Mouse (Mus musculus) T-helper 17 cell (primary cell): ENCODE results near the gene Polh.

Source experiments
- in situ Hi-C, 2 experiments: fragments of 300-600 bp; cut with MboI, MseI; formaldehyde crosslinking; loops; 1 replicate in 1 of 2; 2 replicates in 1 of 2; pipeline ENCODE4 v1.15.1; 2025; ENCODE audit warnings: high pct_unique_total_duplicates in 2 of 2

The Polh gene

DNA sequence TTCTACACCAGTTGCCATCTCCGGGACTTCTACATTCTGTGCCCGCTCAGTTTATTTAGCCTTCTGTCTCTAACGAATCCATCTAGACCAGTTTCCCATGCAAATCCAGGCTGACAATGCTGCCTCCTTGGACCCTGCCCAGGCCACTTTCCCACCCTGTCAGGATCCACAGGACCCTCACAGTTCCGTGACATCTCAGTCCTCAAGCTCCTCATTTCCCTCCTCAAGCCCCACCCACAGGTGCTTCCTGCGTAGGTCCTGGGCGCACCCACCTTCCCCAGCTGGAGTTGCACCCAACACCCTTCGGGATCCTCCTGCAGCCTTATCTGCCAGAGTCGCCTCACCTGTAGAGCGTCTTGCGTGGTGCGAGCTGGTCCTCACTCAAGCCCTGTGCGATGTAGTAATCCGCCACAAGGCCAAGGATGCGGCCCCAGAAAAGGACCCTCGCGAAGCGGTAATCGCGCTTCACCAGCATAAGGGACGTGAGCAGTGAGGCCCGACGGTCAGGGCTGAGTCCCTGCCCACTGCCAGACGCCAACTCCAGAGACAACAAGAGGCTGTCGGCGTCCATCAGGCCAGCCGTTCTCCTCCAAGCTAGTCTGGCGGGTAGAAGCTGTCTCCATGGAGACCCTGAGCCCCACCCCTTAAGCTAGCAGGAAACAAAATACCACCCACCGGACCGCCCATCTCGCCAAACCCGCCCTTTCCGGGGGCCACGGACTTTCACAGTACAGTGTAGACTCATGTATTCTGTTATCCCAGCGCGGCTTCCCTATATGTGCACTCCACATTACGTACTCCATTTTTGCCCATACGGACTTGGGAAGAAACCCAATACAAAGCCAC lies 58.6 kb downstream of the Polh start, which contains the start of gene Rsph9:
Rsph9 (minus strand) TSS at position 639 of the 846 bp plus-strand sequence.
- in situ Hi-C loops: no loop called here

DNA sequence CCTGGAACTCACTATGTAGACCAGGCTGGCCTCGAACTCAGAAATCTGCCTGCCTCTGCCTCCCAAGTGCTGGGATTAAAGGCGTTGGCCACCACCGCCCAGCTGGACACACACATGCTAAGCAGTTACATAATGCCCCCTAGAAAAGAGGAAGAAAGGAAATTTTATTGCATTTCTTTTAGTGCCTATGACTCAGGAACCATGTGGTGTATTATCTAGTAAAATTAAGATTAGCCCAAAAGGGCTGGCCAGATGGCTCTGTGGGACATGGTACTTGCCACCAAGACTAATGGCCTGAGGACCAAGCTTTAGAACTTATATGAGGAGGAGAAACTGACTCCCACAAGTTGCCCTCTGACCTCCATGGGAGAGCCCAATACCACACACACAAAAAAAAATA lies 62.6 kb downstream of the Polh start:
- in situ Hi-C loops: no loop called here

DNA sequence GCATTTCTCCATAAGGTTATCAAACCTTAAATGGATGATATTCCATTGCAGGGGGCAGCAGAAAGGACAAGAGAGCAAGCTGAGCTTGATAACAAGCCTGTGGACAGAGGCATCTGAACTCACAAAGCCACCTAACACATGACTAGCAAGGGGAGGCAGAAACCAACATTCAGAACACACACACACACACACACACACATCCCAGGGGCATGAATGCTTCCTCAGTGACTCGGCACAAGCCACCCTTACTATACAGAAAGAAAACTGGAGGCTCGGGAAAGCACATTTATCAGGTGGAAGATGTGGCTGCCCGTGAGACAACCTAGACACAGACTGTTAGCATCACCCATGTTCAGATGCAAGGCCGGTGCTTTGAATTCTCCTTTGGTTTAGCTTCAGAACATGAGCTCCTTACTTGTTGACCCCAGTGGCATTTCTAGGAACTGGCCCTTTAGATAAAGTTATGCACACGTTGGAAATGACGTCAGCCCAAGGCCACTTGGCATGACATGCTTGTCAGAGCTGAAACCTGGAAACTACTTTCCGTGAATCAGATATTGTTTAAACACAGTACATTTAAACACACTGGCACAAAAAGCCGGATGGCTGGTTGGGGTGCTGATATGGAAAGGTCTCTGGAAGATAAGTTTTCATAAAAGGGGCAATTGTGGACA lies 63.7 kb downstream of the Polh start:
- in situ Hi-C loops: no loop called here

DNA sequence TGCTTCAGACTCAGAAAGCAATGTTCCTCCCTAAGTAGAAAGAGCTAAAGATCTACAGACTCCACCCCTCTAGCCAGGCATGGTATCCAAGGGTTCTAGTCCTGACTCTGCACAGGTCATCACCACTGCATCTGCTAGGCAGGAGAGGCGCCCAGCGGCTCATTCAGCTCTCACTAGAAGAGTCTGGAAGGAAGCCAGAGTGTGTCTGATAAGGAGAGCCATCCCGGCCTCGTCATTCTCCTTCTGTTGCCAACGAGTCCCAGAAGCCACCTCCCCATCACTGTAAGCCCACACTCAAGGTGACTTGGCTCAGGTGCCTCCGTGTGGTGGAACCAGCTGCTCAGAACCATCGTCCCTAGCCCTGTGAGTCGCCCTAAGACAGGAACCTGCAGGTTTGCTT lies 69.6 kb downstream of the Polh start:
- in situ Hi-C loops: loop anchor here (5.0 kb wide), 2 partner anchors 401 to 406 kb away; partner anchors contain the start of gene 1600014C23Rik (in 1 of the 2)

DNA sequence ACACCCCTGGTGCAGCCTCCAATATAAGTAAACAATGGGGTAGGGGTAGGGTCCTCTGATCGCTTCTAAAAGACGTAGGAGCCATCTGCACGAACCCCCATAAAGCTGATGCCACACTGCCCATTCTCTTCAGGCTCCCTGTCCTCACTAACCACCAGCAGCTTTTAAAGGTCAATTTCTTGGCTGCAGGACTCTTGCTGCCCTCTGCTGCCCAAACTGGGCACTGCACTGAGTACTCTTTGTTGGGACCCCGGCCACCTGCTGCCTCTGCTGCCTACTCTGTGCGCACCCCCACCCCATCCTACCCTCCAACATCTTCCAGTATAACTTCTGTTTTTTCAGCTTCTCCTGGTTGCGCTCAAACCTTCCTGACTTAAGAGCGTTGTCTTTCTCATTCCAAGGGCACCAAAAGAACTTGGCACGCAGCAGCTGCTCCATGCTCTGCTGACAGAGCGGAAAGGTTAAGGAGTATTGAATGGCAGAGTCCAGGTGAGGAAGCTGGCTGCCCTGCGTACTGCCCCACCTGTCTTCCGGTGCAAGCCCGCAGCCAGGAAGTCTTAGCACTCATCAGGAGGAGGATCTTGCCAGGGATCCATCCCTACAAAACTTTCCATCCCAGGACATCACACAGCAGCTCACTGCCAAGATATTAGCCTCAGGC lies 70.3 kb downstream of the Polh start:
- in situ Hi-C loops: loop anchor here (5.0 kb wide), 2 partner anchors 400 to 405 kb away; partner anchors contain the start of gene 1600014C23Rik (in 1 of the 2)

DNA sequence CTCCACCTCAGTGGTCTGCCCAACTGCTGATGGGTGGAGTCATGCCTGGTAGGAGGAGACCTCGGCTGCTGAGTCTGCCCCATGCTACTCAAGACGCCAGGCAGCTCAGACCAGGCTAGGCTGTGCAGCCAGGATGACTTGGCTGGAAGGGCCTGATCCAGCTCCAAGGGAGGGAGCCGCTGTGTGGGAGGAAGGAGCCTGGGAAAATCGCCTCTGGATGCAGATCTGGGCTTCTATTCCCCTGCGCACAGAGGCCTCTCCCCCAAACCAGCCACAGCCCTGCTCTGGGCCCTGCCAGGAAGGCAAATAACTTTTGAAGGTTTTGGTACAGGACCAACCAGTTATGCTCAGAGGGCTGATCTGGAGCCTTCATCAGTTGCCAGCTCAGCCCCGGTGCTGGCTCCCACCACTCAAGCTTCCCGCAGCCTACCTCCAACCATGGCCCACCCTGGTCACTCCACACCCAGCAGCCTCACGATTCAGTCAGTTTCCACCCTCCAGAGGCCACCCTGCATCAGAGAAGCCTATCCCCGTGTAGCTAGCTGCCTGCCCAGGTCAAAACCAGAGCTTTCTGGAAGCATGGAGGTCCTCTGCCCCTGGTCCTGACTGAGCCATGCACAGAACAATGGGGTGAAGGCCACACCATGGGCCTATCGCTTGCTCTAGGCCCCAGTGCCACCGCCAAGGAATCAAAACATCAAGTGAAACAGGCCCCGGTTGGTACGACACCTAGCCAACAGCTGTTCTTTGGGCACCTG lies 72.5 kb downstream of the Polh start:
- in situ Hi-C loops: loop anchor here (5.0 kb wide), 2 partner anchors 398 to 403 kb away; partner anchors contain the start of gene 1600014C23Rik (in 1 of the 2)

DNA sequence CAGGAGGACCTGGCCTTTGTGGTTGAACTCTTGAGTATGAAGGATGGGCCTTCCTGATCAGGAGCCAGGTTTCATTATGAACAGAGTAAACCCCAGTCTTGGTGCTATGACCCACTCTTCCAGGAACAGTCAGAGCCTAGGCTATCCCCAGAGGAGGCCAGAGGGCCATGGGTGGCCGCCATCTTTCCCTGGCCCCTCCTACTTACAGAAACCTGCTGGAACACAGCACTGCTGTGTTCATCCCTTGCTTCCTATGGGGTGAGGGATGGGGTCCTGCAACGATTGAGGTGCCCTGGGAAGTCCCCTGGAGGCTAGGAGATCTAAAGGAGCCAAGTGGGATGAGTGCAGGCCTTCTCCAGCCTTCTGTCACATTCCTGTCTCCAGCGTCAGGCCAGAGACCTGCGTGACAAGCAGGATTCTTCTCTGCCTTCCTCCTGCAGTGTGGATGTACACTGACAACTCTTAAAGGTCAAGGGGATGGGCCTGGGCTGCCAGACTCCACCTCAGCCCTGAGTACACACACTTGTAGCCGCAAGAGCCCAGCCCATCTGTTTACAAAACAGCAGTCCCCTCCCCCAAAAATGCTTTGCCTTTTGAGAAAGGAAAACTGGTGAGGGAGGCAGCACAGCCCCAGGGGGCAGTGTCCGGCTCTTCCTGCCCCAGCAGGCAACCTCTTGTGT lies 74.5 kb downstream of the Polh start:
- in situ Hi-C loops: no loop called here

DNA sequence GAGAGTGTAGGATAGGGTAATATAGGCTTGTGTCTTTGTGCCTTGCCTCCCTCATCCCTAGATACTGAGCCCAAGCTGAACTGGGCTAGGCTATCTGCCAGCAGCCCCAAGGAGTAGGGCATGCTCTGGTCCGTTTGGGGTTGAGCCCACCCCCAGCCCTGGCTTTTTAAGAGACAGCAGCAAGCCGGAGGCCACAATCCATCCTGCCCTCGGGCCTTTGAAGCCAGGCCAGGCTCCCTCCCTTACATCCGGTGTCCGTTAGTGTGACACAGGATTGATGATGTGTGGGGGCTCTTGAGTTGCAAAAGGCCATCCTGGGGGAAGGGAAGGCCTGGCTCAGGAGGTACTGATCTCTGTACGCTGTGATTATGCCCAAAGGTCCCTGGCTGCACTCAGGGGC lies 75.8 kb downstream of the Polh start:
- in situ Hi-C loops: no loop called here

DNA sequence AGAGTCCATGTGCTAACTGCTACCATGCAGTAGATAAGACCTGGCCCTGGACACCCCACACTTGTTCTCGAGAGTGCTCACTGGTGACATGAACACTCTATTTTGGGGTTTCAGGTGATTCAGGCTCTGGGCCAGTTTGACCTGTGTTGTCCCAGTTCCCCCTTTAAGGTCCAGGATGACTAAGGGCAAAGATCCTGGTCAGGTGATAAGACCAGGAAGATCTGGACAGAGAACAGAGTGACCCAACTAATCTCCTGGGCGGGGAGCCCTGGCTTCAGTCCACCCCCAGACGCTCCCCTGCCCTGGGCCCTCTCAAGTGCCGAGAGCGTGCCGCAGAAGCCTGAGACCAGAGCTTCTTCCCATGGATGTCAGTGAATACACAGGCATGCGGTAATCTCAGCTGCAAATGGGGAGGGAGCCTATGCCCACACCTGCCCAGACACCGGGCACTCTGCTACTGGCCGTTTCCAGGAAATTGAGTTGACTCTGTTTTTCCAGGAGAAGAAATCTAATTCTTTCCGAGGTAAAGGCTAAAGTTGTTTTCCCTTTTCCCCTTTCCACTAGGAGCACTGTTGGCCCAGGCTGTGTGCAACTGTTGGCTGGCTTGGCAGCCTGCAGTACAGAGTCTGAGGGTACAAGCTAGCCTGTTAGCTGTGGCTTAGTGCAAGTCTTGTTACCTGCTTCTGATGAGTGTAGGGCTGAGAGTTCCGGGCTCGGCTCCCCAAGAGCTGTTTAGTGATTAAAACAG lies 78.3 kb downstream of the Polh start:
- in situ Hi-C loops: no loop called here

DNA sequence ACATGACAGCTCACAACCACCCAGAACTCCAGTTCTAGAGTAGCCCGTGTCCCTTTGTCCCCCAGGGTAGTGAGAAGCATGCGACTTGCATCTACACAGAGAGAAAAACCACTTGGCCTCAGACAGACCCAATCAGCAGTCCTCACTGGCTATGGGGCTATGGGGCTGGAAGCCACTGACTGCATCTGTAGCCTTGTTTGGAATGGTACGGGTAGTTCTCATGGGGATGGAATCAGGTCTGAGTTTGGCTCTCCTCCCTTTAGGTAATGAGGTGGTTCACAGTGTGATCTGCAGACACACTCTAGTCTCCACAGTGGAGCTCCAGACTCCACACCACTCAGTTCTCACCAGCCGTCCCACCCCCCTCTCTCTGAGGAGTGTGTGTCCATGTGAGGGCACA lies 79.2 kb downstream of the Polh start:
- in situ Hi-C loops: no loop called here

DNA sequence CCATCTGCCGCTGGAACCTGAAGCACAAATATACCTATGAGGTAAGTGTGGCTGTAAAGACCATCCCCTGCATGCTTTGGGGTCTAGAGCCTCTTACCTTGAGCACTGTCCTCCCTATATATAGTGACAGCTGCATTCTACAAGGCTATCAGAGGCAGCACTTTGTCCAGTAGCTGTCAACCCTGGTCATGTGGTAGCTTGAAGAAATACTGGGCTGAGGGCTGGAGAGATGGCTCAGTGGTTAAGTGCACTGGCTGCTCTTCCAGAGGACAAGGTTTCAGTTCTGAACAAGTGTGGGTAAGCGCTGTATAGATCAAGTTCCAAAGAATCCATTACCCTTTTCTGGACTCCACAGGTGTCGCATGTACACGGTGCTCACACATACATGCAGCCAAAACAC lies 79.7 kb downstream of the Polh start:
- in situ Hi-C loops: no loop called here
